ENCODE assay signal across 8 mouse cellular contexts in the genomic region with DNA sequence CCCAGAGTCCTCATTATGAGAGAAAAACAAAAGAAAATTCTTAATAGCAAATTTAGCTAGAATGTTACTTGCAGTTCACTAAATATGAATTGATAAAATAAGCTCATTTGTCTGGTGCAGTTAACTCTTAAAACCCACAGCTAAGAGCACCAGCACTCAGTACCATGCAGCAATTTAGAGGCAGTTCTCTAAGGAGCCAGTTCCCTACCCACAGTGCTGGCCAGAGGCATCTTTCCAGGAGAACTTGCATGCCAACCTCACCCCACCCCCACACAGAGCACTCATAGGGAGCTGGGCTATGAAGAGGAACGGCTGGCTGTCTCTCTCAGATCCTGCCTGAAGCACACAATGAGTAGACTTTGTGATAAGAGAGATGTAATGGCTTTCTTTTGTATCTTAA. TPM values are rescaled to one million over a fixed set of nuclear protein-coding genes. Genes with fewer than 3 reads are reported as not detected.
DNase-seq lines count a peak whose midpoint lies in the region; ATAC-seq lines count a peak whose summit lies in the region.

No protein-coding gene starts in this region.

- intact Hi-C loops in gastrocnemius, postnatal 36 days (cut with DNase I): no loop called here

- no peak for ATAC-seq in granulocyte monocyte progenitor cell, adult 5-6 weeks (replicated peaks; ENCODE audit: poor library complexity, severe bottlenecking)

- DNase-seq in adrenal gland, postnatal 14 days: peak; percentile 11
- no peak for DNase-seq in adrenal gland, adult 8-10 months
- peak; percentile 17 to 24 for DNase-seq in kidney, postnatal 4 days
- DNase-seq in kidney, postnatal 14 days: no peak
- DNase-seq in gastrocnemius, postnatal 36 days: peak; percentile 39 to 59
- DNase-seq in right cerebral cortex, postnatal 10 days (ENCODE audit: low spot score in 2 of 2): peak; percentile 74 to 76
- DNase-seq in urinary bladder, postnatal 10 days (ENCODE audit: low spot score): no peak

RNA-seq across cellular contexts. Expression of a gene that starts 17.7 kb away (rescaled TPM):
- total RNA-seq in adrenal gland, postnatal 14 days (2021): 0.08 TPM in 1 of 2 replicates, not detected in the other
- not detected for total RNA-seq in adrenal gland, adult 8-10 months (2022)
- 1,000 to 10,000 TPM; 1,281 to 1,857 TPM for total RNA-seq in gastrocnemius, postnatal 36 days (2021)
- total RNA-seq in granulocyte monocyte progenitor cell, adult 5-6 weeks (2014; fragmentation: Nextera tagmentation): not detected in 2 replicates
- not detected in 2 replicates for total RNA-seq in granulocyte monocyte progenitor cell, adult 5-6 weeks (2017)

RNA-seq across cellular contexts. Expression of a gene that starts 46.7 kb away (rescaled TPM):
- 0.23 and 0.30 TPM in 2 replicates for total RNA-seq in adrenal gland, postnatal 14 days (2021)
- total RNA-seq in adrenal gland, adult 8-10 months (2022): under 1 TPM in 3 of 4 experiments, not detected in 1; 0.17 to 0.35 (median 0.25) TPM
- 1,000 to 10,000 TPM; 2,071 to 3,124 TPM for total RNA-seq in gastrocnemius, postnatal 36 days (2021)
- not detected in 2 replicates for total RNA-seq in granulocyte monocyte progenitor cell, adult 5-6 weeks (2014; fragmentation: Nextera tagmentation)
- total RNA-seq in granulocyte monocyte progenitor cell, adult 5-6 weeks (2017): not detected in 2 replicates

Comparison
In these comparisons a context has a peak if more than half of its experiments do, and no peak if none do; other contexts are left out.
1. DNase-seq: peak in adrenal gland, postnatal 14 days (single experiment), kidney, postnatal 4 days (2 of 2), gastrocnemius, postnatal 36 days (2 of 2) and right cerebral cortex, postnatal 10 days (2 of 2); none in adrenal gland, adult 8-10 months (single experiment), kidney, postnatal 14 days (single experiment) and urinary bladder, postnatal 10 days (single experiment).
2. RNA of a gene that starts 17.7 kb away (total RNA-seq): 1,281 to 1,857 TPM in gastrocnemius, postnatal 36 days; 0.08 TPM in adrenal gland, postnatal 14 days, not detected in adrenal gland, adult 8-10 months and not detected in granulocyte monocyte progenitor cell, adult 5-6 weeks; every median in the first group is over 1,000 times any median in the second.
3. RNA of a gene that starts 46.7 kb away (total RNA-seq): 2,071 to 3,124 TPM in gastrocnemius, postnatal 36 days; 0.23 to 0.30 TPM in adrenal gland, postnatal 14 days, 0.17 to 0.35 TPM in adrenal gland, adult 8-10 months and not detected in granulocyte monocyte progenitor cell, adult 5-6 weeks; every median in the first group is over 1,000 times any median in the second.